Mouse (Mus musculus) liver, embryonic 14.5 days (tissue): ENCODE measurements at regions not wholly inside any gene's neighbourhood (a gene's known extent, or its start where the extent isn't known, plus 50 kb on each side); places are given as distances from the start of the nearest gene placed in this dataset.

ENCODE experiments used
- CTCF ChIP-seq: IDR thresholded peaks from 2 replicates; pipeline ENCODE4 v1.5.1; 2016; ENCODE audit warnings: antibody characterized with exemption, low read depth, control low read depth
- EP300 ChIP-seq: IDR thresholded peaks from 2 replicates; pipeline ENCODE4 v1.6.1; 2016; ENCODE audit warnings: antibody characterized with exemption, low read depth

DNA sequence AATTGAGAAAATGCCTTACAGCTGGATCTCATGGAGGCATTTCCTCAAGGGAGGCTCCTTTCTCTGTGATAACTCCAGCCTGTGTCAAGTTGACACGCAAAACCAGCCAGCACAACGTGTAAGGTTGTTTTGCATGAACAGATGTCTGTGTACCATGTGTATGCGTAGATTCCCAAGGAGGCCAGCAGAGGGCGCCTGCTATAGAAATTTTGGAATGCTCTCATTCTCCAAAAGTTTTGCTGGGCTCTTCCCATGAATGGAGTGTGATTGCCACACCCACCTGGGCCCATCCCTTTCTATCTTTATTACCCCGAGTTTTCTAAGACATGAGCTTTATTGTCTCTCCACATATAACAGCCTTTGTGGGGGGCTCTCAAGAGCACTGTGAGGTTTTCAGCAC lies 275.4 kb downstream of the Diras2 start:
- TF ChIP-seq CTCF (peak; percentile 59), EP300 (no peak)
